Mouse (Mus musculus): ENCODE results near the gene Defb42. TPM values are rescaled to one million over a fixed set of nuclear protein-coding genes. Genes with fewer than 3 reads are reported as not detected.

Gene Defb42
- polyA plus RNA-seq, 1 experiment from 2014 or later = not detected

- ATAC-seq (ENCODE audit: insufficient read depth) = no peak
- H3K9ac ChIP-seq = no peak overlapping the region
Observed at GRCm38 (mm10) chr14:63060361-63060760, 13.6 kb downstream of the Defb42 start.

DNA sequence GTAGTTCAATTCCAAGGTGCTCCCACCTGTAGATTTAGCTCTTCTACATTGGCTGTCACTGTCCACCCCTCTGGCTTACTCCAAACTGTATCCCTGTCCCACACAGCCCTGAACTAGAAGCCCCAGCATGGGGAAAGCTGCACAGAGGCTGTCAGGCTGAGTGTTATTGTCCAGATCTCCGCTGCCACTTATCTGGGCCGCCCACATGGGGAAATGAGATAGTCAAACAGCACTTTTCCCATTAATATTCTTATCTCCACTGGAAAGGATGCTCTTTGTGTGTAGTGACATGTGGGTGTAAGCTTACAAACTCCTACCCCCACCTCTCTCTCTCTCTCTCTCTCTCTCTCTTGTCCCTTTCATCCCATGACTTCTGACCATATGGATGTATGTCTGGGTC, 15.4 kb downstream of the Defb42 start:
- Histone ChIP-seq H3K36me3 (replicated peaks) (no peaks in the 10 kb centered on the region), H3K4me2 (peak overlapping the region; percentile 39), H3K4me3 (replicated peaks) (no peak overlapping the region; the same call in 1 of the 2 replicates), H3K27me3 (0 out of 2 replicates have a peak, but pooled peaks cover 5% of the 10 kb centered on the region), H3K9me3 (replicated peaks) (0 out of 2 replicates have a peak, but pooled peaks cover 2% of the 10 kb centered on the region), H3K27ac (replicated peaks) (peak overlapping the region; percentile 70), H3K9ac (no peak overlapping the region; the same call in 1 of the 2 replicates), H3K4me1 (replicated peaks) (peaks cover 53% of the 10 kb centered on the region)
- 25% methylated on average over 2 of the region's 2 CpGs for WGBS (ENCODE audit: insufficient replicate concordance)
- ATAC-seq (ENCODE audit: insufficient read depth) = peak; percentile 89

More at GRCm38 (mm10) chr14:63060361-63060760, 13.6 kb downstream of the Defb42 start:
- Histone ChIP-seq H3K4me2 (no peak overlapping the region), H3K36me3 (replicated peaks) (no peaks in the 10 kb centered on the region), H3K27me3 (peaks cover 11% of the 10 kb centered on the region), H3K4me1 (replicated peaks) (peaks cover 35% of the 10 kb centered on the region), H3K4me3 (replicated peaks) (no peak overlapping the region), H3K27ac (replicated peaks) (no peak overlapping the region), H3K9me3 (replicated peaks) (0 out of 2 replicates have a peak, but pooled peaks cover 2% of the 10 kb centered on the region)
- 68% methylated on average over 10 of the region's 10 CpGs for WGBS (ENCODE audit: insufficient replicate concordance)

DNA sequence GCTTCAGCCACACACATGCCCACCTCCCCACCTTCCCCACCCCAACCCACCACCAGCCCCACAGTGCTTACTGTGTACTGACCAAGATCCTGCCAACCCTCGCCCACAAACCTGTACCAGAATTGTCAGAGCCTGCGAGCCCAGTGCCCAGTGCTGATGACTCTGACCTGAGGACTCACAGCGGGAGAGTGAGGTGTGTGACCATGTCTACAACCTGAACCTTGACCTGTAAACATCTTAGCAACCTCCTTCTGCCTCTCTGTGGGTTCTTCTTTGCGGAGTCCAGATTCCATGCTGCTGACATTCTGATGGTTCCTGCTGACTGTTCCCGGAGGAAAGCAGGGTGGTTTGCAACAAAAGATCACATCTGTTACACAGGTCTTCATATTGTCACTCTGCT, 18.6 kb downstream of the Defb42 start:
- no peak overlapping the region for H3K9ac ChIP-seq
- peaks cover 62% of the 10 kb centered on the region for H3K4me1 ChIP-seq (replicated peaks)
- 73% methylated on average over 5 of the region's 5 CpGs for WGBS (ENCODE audit: insufficient replicate concordance)

GRCm38 (mm10) chr14:63066630-63067310, 20.0 kb downstream of the Defb42 start:
- H3K9me3 ChIP-seq (replicated peaks) = 0 out of 2 replicates have a peak, but pooled peaks cover 2% of the 10 kb centered on the region
- no peak overlapping the region for H3K4me3 ChIP-seq (replicated peaks)
- no peaks in the 10 kb centered on the region for H3K36me3 ChIP-seq (replicated peaks)
- 22% methylated on average over 16 of the region's 16 CpGs for WGBS (ENCODE audit: insufficient replicate concordance)
- peaks cover 48% of the 10 kb centered on the region for H3K4me1 ChIP-seq (replicated peaks)
- H3K27me3 ChIP-seq = peaks cover 27% of the 10 kb centered on the region
- H3K27ac ChIP-seq (replicated peaks) = peak overlapping the region; percentile 64
- H3K4me2 ChIP-seq = peak overlapping the region; percentile 23; the same call in 1 of the 2 replicates
- no peak for ATAC-seq (ENCODE audit: insufficient read depth)
- H3K9ac ChIP-seq = no peak overlapping the region

More for the DNA sequence above, 18.6 kb downstream of the Defb42 start:
- H3K36me3 ChIP-seq (replicated peaks) = no peaks in the 10 kb centered on the region
- peak overlapping the region; percentile 45 for H3K27ac ChIP-seq (replicated peaks)
- no peak overlapping the region for H3K4me2 ChIP-seq
- H3K9me3 ChIP-seq (replicated peaks) = 0 out of 2 replicates have a peak, but pooled peaks cover 2% of the 10 kb centered on the region
- ATAC-seq (ENCODE audit: insufficient read depth) = no peak
- H3K27me3 ChIP-seq = peaks cover 16% of the 10 kb centered on the region
- H3K4me3 ChIP-seq (replicated peaks) = no peak overlapping the region

DNA sequence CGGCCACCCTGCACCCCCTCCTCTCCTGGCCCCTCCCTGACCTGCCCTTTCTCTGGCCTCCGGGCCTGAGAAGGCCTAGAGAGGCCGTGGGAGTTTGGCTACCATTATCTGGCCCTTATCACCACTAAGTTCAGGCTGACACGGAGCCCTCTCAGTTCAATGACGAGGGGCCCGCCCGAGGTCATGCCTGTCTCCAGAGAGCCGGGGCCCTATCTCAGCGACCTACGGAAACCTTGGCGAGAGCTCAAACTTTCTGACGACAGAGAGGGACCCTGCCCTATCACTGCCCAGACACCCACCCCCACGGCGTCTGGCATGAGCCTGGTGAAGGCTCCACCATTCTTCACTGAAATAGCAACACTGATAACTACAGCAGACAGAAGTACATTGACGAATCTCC, 20.9 kb downstream of the Defb42 start:
- 0 out of 2 replicates have a peak, but pooled peaks cover 2% of the 10 kb centered on the region for H3K9me3 ChIP-seq (replicated peaks)
- no peaks in the 10 kb centered on the region for H3K36me3 ChIP-seq (replicated peaks)
- peaks cover 37% of the 10 kb centered on the region for H3K27me3 ChIP-seq
- peak; percentile 80 for ATAC-seq (ENCODE audit: insufficient read depth)
- peaks cover 39% of the 10 kb centered on the region for H3K4me1 ChIP-seq (replicated peaks)
- peak overlapping the region; percentile 63 for H3K4me2 ChIP-seq
- WGBS (ENCODE audit: insufficient replicate concordance) = 6% methylated on average over 15 of the region's 15 CpGs
- peak overlapping the region; percentile 29 for H3K4me3 ChIP-seq (replicated peaks)
- peak overlapping the region; percentile 64 for H3K27ac ChIP-seq (replicated peaks)
- peak overlapping the region; percentile 28; the same call in 1 of the 2 replicates for H3K9ac ChIP-seq

Other genes with a start within 250 kb of the Defb42 start
- 2.6 and 2.7 TPM in 2 replicates for gene Wdfy2, start 209.3 kb upstream of the Defb42 start, polyA plus RNA-seq (2015; fragmentation: Nextera tagmentation; extraction: Ambion mirVana)
- not detected in 2 replicates for gene Defb48, start 62.5 kb upstream of the Defb42 start, polyA plus RNA-seq (2015; fragmentation: Nextera tagmentation; extraction: Ambion mirVana)
- not detected in 2 replicates for gene Defb47, start 48.9 kb upstream of the Defb42 start, polyA plus RNA-seq (2015; fragmentation: Nextera tagmentation; extraction: Ambion mirVana)
- gene Defb43, start 35.2 kb upstream of the Defb42 start, polyA plus RNA-seq (2015; fragmentation: Nextera tagmentation; extraction: Ambion mirVana) = not detected in 2 replicates
- not detected in 2 replicates for gene Defb30, start 3.0 kb downstream of the Defb42 start, polyA plus RNA-seq (2015; fragmentation: Nextera tagmentation; extraction: Ambion mirVana)

Measured in liver, embryonic 15.5 days (tissue).